Mouse (Mus musculus): Measurements from ENCODE around the gene Izumo1. TPM values are rescaled to one million over a fixed set of nuclear protein-coding genes. Genes with fewer than 3 reads are reported as not detected.
"Not testable (repeated sequence)": the region's sequence is repeated elsewhere in the genome, so short reads cannot be mapped to it uniquely, and the experiment has no call there.

Gene Izumo1
- polyA plus RNA-seq, 1 experiment: 0.75 TPM

GRCm38 (mm10) chr7:45644872-45645590, 23.4 kb downstream of the Izumo1 start:
- no peak for DNase-seq
- no peak overlapping the region for H3K27ac ChIP-seq (ENCODE audit: control insufficient read depth, insufficient read depth, low read length)
- H3K27me3 ChIP-seq (ENCODE audit: control insufficient read depth, insufficient read depth, low read length): no peaks in the 10 kb centered on the region
- H3K4me1 ChIP-seq (replicated peaks; ENCODE audit: control insufficient read depth, insufficient read depth, low read length): peaks cover 21% of the 10 kb centered on the region
- no peaks in the 10 kb centered on the region for H3K36me3 ChIP-seq (ENCODE audit: control insufficient read depth, insufficient read depth, low read length)
- TF ChIP-seq CTCF (IDR thresholded peaks at IDR 0.05; ENCODE audit: borderline replicate concordance, control insufficient read depth, extremely low read depth, insufficient read depth, low read length, poor library complexity) (no peak), POLR2A (IDR thresholded peaks at IDR 0.05; ENCODE audit: control insufficient read depth, extremely low read depth, insufficient read depth, low read length, poor library complexity) (no peak)
- no peak overlapping the region for H3K4me3 ChIP-seq (ENCODE audit: control insufficient read depth, insufficient read depth, low read length)
- 87% methylated on average over 6 of the region's 6 CpGs for WGBS

GRCm38 (mm10) chr7:45645591-45645971, 24.0 kb downstream of the Izumo1 start:
- Histone ChIP-seq H3K4me1 (replicated peaks; ENCODE audit: control insufficient read depth, insufficient read depth, low read length) (peaks cover 21% of the 10 kb centered on the region), H3K27me3 (ENCODE audit: control insufficient read depth, insufficient read depth, low read length) (no peaks in the 10 kb centered on the region), H3K4me3 (ENCODE audit: control insufficient read depth, insufficient read depth, low read length) (no peak overlapping the region), H3K27ac (ENCODE audit: control insufficient read depth, insufficient read depth, low read length) (no peak overlapping the region), H3K36me3 (ENCODE audit: control insufficient read depth, insufficient read depth, low read length) (no peaks in the 10 kb centered on the region)
- no peak for TF ChIP-seq CTCF (IDR thresholded peaks at IDR 0.05; ENCODE audit: borderline replicate concordance, control insufficient read depth, extremely low read depth, insufficient read depth, low read length, poor library complexity)
- TF ChIP-seq POLR2A (IDR thresholded peaks at IDR 0.05; ENCODE audit: control insufficient read depth, extremely low read depth, insufficient read depth, low read length, poor library complexity): no peak
- DNase-seq: no peak
- 94% methylated on average over 7 of the region's 7 CpGs for WGBS

- whole genome bisulfite sequencing: 85% methylated on average over 4 of the region's 4 CpGs
- Histone ChIP-seq H3K27me3 (ENCODE audit: control insufficient read depth, insufficient read depth, low read length) (no peaks in the 10 kb centered on the region), H3K36me3 (ENCODE audit: control insufficient read depth, insufficient read depth, low read length) (no peaks in the 10 kb centered on the region)
Observed at GRCm38 (mm10) chr7:45646671-45647070, 25.1 kb downstream of the Izumo1 start.

GRCm38 (mm10) chr7:45649351-45649750, 27.7 kb downstream of the Izumo1 start:
- Histone ChIP-seq H3K4me3 (ENCODE audit: control insufficient read depth, insufficient read depth, low read length) (no peak overlapping the region), H3K4me1 (replicated peaks; ENCODE audit: control insufficient read depth, insufficient read depth, low read length) (peaks cover 4% of the 10 kb centered on the region), H3K27me3 (ENCODE audit: control insufficient read depth, insufficient read depth, low read length) (no peaks in the 10 kb centered on the region), H3K27ac (ENCODE audit: control insufficient read depth, insufficient read depth, low read length) (no peak overlapping the region), H3K36me3 (ENCODE audit: control insufficient read depth, insufficient read depth, low read length) (no peaks in the 10 kb centered on the region)
- WGBS: 90% methylated on average over 8 of the region's 8 CpGs
- DNase-seq: no peak
- TF ChIP-seq CTCF (IDR thresholded peaks at IDR 0.05; ENCODE audit: borderline replicate concordance, control insufficient read depth, extremely low read depth, insufficient read depth, low read length, poor library complexity): no peak
- no peak for TF ChIP-seq POLR2A (IDR thresholded peaks at IDR 0.05; ENCODE audit: control insufficient read depth, extremely low read depth, insufficient read depth, low read length, poor library complexity)

More at GRCm38 (mm10) chr7:45646671-45647070, 25.1 kb downstream of the Izumo1 start:
- Histone ChIP-seq H3K27ac (ENCODE audit: control insufficient read depth, insufficient read depth, low read length) (no peak overlapping the region), H3K4me1 (replicated peaks; ENCODE audit: control insufficient read depth, insufficient read depth, low read length) (peaks cover 21% of the 10 kb centered on the region), H3K4me3 (ENCODE audit: control insufficient read depth, insufficient read depth, low read length) (no peak overlapping the region)
- no peak for DNase-seq
- TF ChIP-seq CTCF (IDR thresholded peaks at IDR 0.05; ENCODE audit: borderline replicate concordance, control insufficient read depth, extremely low read depth, insufficient read depth, low read length, poor library complexity): no peak
- no peak for TF ChIP-seq POLR2A (IDR thresholded peaks at IDR 0.05; ENCODE audit: control insufficient read depth, extremely low read depth, insufficient read depth, low read length, poor library complexity)

- H3K27ac ChIP-seq (ENCODE audit: control insufficient read depth, insufficient read depth, low read length); H3K4me1 ChIP-seq (replicated peaks; ENCODE audit: control insufficient read depth, insufficient read depth, low read length); DNase-seq; H3K27me3 ChIP-seq (ENCODE audit: control insufficient read depth, insufficient read depth, low read length); H3K36me3 ChIP-seq (ENCODE audit: control insufficient read depth, insufficient read depth, low read length); H3K4me3 ChIP-seq (ENCODE audit: control insufficient read depth, insufficient read depth, low read length): not testable (repeated sequence)
- WGBS: 95% methylated on average over 20 of the region's 20 CpGs
Observed at GRCm38 (mm10) chr7:45650484-45650883, 28.9 kb downstream of the Izumo1 start.

- no peak for DNase-seq
- no peaks in the 10 kb centered on the region for H3K27me3 ChIP-seq (ENCODE audit: control insufficient read depth, insufficient read depth, low read length)
- no peak for TF ChIP-seq CTCF (IDR thresholded peaks at IDR 0.05; ENCODE audit: borderline replicate concordance, control insufficient read depth, extremely low read depth, insufficient read depth, low read length, poor library complexity)
- no peak for TF ChIP-seq POLR2A (IDR thresholded peaks at IDR 0.05; ENCODE audit: control insufficient read depth, extremely low read depth, insufficient read depth, low read length, poor library complexity)
- no peaks in the 10 kb centered on the region for H3K36me3 ChIP-seq (ENCODE audit: control insufficient read depth, insufficient read depth, low read length)
- H3K27ac ChIP-seq (ENCODE audit: control insufficient read depth, insufficient read depth, low read length): no peak overlapping the region
- no peak overlapping the region for H3K4me3 ChIP-seq (ENCODE audit: control insufficient read depth, insufficient read depth, low read length)
- H3K4me1 ChIP-seq (replicated peaks; ENCODE audit: control insufficient read depth, insufficient read depth, low read length): no peaks in the 10 kb centered on the region
- WGBS: 75% methylated on average over 17 of the region's 17 CpGs
Observed at GRCm38 (mm10) chr7:45654424-45655047, 32.9 kb downstream of the Izumo1 start.

Measured in thymus, adult 2 months (tissue).